Mouse (Mus musculus) CH12F3 (cell line): ENCODE results near the gene Ptma.
"Not testable (repeated sequence)": the region's sequence is repeated elsewhere in the genome, so short reads cannot be mapped to it uniquely, and the experiment has no call there.

ENCODE experiments used
- in situ Hi-C: fragments of 300-500 bp; cut with MboI; formaldehyde crosslinking; loops from 2 replicates; pipeline ENCODE4 v1.14.3; 2020; ENCODE audit warnings: low sequenced_read_pairs

Gene Ptma

GRCm38 (mm10) chr1:86513031-86513430 lies 13.5 kb upstream of the Ptma start:
- in situ Hi-C loops = not testable (repeated sequence)

GRCm38 (mm10) chr1:86515715-86516410 lies 10.7 kb upstream of the Ptma start:
- in situ Hi-C loops = no loop called here

- in situ Hi-C loops = no loop called here
Measured at GRCm38 (mm10) chr1:86517076-86517475, 9.4 kb upstream of the Ptma start.

GRCm38 (mm10) chr1:86520361-86520760 lies 6.2 kb upstream of the Ptma start:
- in situ Hi-C loops = no loop called here

GRCm38 (mm10) chr1:86522286-86522871 lies 4.1 kb upstream of the Ptma start:
- in situ Hi-C loops = no loop called here

GRCm38 (mm10) chr1:86523776-86524618 lies 2.5 kb upstream of the Ptma start:
- in situ Hi-C loops = no loop called here

GRCm38 (mm10) chr1:86524619-86525498 lies 1.7 kb upstream of the Ptma start:
- in situ Hi-C loops = no loop called here

- in situ Hi-C loops = no loop called here
Measured at GRCm38 (mm10) chr1:86525499-86526115, 919 bp upstream of the Ptma start.

- in situ Hi-C loops = no loop called here
Measured at GRCm38 (mm10) chr1:86526789-86527598, 468 bp downstream of the Ptma start.

- in situ Hi-C loops = no loop called here
Measured at GRCm38 (mm10) chr1:86527599-86528486, 1.3 kb downstream of the Ptma start.

- in situ Hi-C loops = no loop called here
Measured at GRCm38 (mm10) chr1:86528571-86529180, 2.1 kb downstream of the Ptma start.

GRCm38 (mm10) chr1:86529590-86529989 lies 3.1 kb downstream of the Ptma start:
- in situ Hi-C loops = no loop called here

GRCm38 (mm10) chr1:86530871-86531546 lies 4.5 kb downstream of the Ptma start:
- in situ Hi-C loops = no loop called here

- in situ Hi-C loops = no loop called here
Measured at GRCm38 (mm10) chr1:86531547-86532321, 5.2 kb downstream of the Ptma start.

- in situ Hi-C loops = no loop called here
Measured at GRCm38 (mm10) chr1:86532362-86533051, 6.0 kb downstream of the Ptma start.

GRCm38 (mm10) chr1:86533411-86534130 lies 7.0 kb downstream of the Ptma start:
- in situ Hi-C loops = no loop called here
